Mouse (Mus musculus) heart, postnatal 0 days (tissue): ENCODE data around the gene Pip5kl1. TPM values are rescaled to one million over a fixed set of nuclear protein-coding genes. Genes with fewer than 3 reads are reported as not detected.

Source experiments
- ATAC-seq: fragments of 200-750 bp; cut with Nextera tagmentation; 2 replicates; pipeline ENCODE4 v1.8.0; 2017; ENCODE audit warnings: low read depth, moderate number of reproducible peaks, moderate library complexity; ENCODE audit not compliant: insufficient read depth
- DNase-seq: peaks from one replicate; pipeline ENCODE4 v3.0.0-alpha.2; 2016; ENCODE audit warnings: low spot score
- H3K27ac ChIP-seq: fragments of 300-500 bp; sonication (generic); 2 replicates; pipeline ENCODE4 v1.5.1; 2014; ENCODE audit warnings: low read depth, mild to moderate bottlenecking
- H3K27me3 ChIP-seq: fragments of 300-500 bp; sonication (generic); 2 replicates; pipeline ENCODE4 v1.6.1; 2014; ENCODE audit warnings: low read length, mixed read lengths; ENCODE audit not compliant: control insufficient read depth, insufficient read depth
- H3K36me3 ChIP-seq: fragments of 300-500 bp; sonication (generic); replicated peaks from 2 replicates; pipeline ENCODE4 v1.6.1; 2014; ENCODE audit warnings: low read length, mixed read lengths; ENCODE audit not compliant: control insufficient read depth, insufficient read depth
- H3K4me1 ChIP-seq: fragments of 300-500 bp; sonication (generic); 2 replicates; pipeline ENCODE4 v1.6.1; 2014; ENCODE audit warnings: antibody characterized with exemption; ENCODE audit not compliant: control insufficient read depth, insufficient read depth
- H3K4me2 ChIP-seq: fragments of 300-500 bp; sonication (generic); 2 replicates; pipeline ENCODE4 v1.6.1; 2014; ENCODE audit warnings: low read depth, mild to moderate bottlenecking, low read length, moderate library complexity
- H3K4me3 ChIP-seq: fragments of 300-500 bp; sonication (generic); 2 replicates; pipeline ENCODE4 v1.5.1; 2014; ENCODE audit warnings: low read depth, low read length
- H3K9ac ChIP-seq: fragments of 300-500 bp; sonication (generic); replicated peaks from 2 replicates; pipeline ENCODE4 v1.6.1; 2014; ENCODE audit warnings: low read depth, low read length, mixed read lengths
- H3K9me3 ChIP-seq: fragments of 300-500 bp; sonication (generic); replicated peaks from 2 replicates; pipeline ENCODE4 v1.6.1; 2016; ENCODE audit warnings: low read length; ENCODE audit not compliant: control insufficient read depth
- CTCF ChIP-seq: IDR thresholded peaks from 2 replicates; pipeline ENCODE4 v1.5.1; 2016; ENCODE audit warnings: antibody characterized with exemption, control low read depth, low read depth
- EP300 ChIP-seq: IDR thresholded peaks from 2 replicates; pipeline ENCODE4 v1.6.1; 2016; ENCODE audit warnings: antibody characterized with exemption, low read depth
- WGBS: fragments of 180-500 bp; shearing (Covaris S2); extraction: QIAGEN DNeasy Blood & Tissue Kit; methylation state at CpG from one replicate; pipeline ENCODE4 v1.1.7; 2014; 5-methylcytosine and 5-hydroxymethylcytosine counted together
- polyA plus RNA-seq: library from polyadenylated mRNA; unstranded; fragments of >200 nt; fragmentation: Nextera tagmentation; extraction: Ambion mirVana; gene quantifications from 2 replicates; pipeline ENCODE4 v1.2.1, GENCODE M21; 2015
- total RNA-seq: library from RNA; depleted of rRNA; stranded (reverse); fragments of >200 nt; gene quantifications from 2 replicates; pipeline ENCODE4 v1.2.3, GENCODE M21; 2014; ENCODE audit warnings: low replicate concordance

Pip5kl1 gene
- total and polyA plus RNA-seq, 2 experiments from 2014 or later: not detected

- Histone ChIP-seq H3K9ac (peak overlapping the region; percentile 35), H3K4me3 (no peak overlapping the region)
These were observed 46.3 kb downstream of the Pip5kl1 start for GRCm38 (mm10) chr2:32620682-32621516.

GRCm38 (mm10) chr2:32621517-32621859 lies 46.9 kb downstream of the Pip5kl1 start, which contains the start of gene Ak1:
Gene Ak1, plus strand, starts transcription at chr2:32621758.
- Histone ChIP-seq H3K4me1 (peaks cover 42% of the 10 kb centered on the region), H3K4me2 (peak within 1 kb of the TSS; percentile 36), H3K9ac (peak within 1 kb of the TSS; percentile 35), H3K4me3 (no peak within 1 kb of the TSS), H3K27ac (peak within 1 kb of the TSS; percentile 94), H3K36me3 (peaks cover 25% of the 10 kb centered on the region; the same call in 1 of the 2 replicates), H3K27me3 (no peaks in the 10 kb centered on the region), H3K9me3 (no peaks in the 10 kb centered on the region)
- ATAC-seq: no peak; the same call in 1 of the 2 replicates
- TF ChIP-seq EP300 (peak; percentile 24; the same call in 1 of the 2 replicates), CTCF (no peak)
- 9% methylated on average over 7 of the region's 7 CpGs for WGBS
- no peak for DNase-seq

More at GRCm38 (mm10) chr2:32620682-32621516, 46.3 kb downstream of the Pip5kl1 start:
- Histone ChIP-seq H3K4me2 (peak overlapping the region; percentile 36), H3K4me1 (peaks cover 42% of the 10 kb centered on the region), H3K36me3 (peaks cover 25% of the 10 kb centered on the region; the same call in 1 of the 2 replicates), H3K27me3 (no peaks in the 10 kb centered on the region), H3K9me3 (no peaks in the 10 kb centered on the region), H3K27ac (peak overlapping the region; percentile 94)
- peak; percentile 98 for DNase-seq
- TF ChIP-seq EP300 (peak; percentile 99), CTCF (no peak)
- ATAC-seq: peak; percentile 80
- 11% methylated on average over 4 of the region's 4 CpGs for WGBS

- DNase-seq (no peak), ATAC-seq (no peak)
- H3K4me2 ChIP-seq: no peak overlapping the region
- no peaks in the 10 kb centered on the region for H3K9me3 ChIP-seq
- H3K36me3 ChIP-seq: 0 out of 2 replicates have a peak, but pooled peaks cover 1% of the 10 kb centered on the region
- TF ChIP-seq CTCF: no peak
- no peak for TF ChIP-seq EP300
- WGBS: 74% methylated on average over 5 of the region's 5 CpGs
- H3K27ac ChIP-seq: peak overlapping the region; percentile 98
- no peak overlapping the region for H3K4me3 ChIP-seq
- H3K4me1 ChIP-seq: peaks cover 60% of the 10 kb centered on the region
- no peak overlapping the region for H3K9ac ChIP-seq
- no peaks in the 10 kb centered on the region for H3K27me3 ChIP-seq
These were observed 49.6 kb downstream of the Pip5kl1 start for GRCm38 (mm10) chr2:32624111-32624748.

GRCm38 (mm10) chr2:32625212-32625872 lies 50.7 kb downstream of the Pip5kl1 start:
- Histone ChIP-seq H3K4me1 (peaks cover 56% of the 10 kb centered on the region), H3K4me3 (peak overlapping the region; percentile 42), H3K9ac (peak overlapping the region; percentile 69), H3K4me2 (peak overlapping the region; percentile 65), H3K36me3 (0 out of 2 replicates have a peak, but pooled peaks cover 4% of the 10 kb centered on the region), H3K9me3 (no peaks in the 10 kb centered on the region), H3K27me3 (no peaks in the 10 kb centered on the region), H3K27ac (peak overlapping the region; percentile 98)
- no peak for TF ChIP-seq EP300
- peak; percentile 9; the same call in 1 of the 2 replicates for TF ChIP-seq CTCF
- WGBS: 7% methylated on average over 13 of the region's 13 CpGs
- ATAC-seq (peak; percentile 59), DNase-seq (peak; percentile 90)

GRCm38 (mm10) chr2:32625873-32626694 lies 51.5 kb downstream of the Pip5kl1 start:
- TF ChIP-seq EP300 (peak; percentile 31; the same call in 1 of the 2 replicates), CTCF (no peak)
- H3K36me3 ChIP-seq: peaks cover 7% of the 10 kb centered on the region; the same call in 1 of the 2 replicates
- H3K27me3 ChIP-seq: no peaks in the 10 kb centered on the region
- peak; percentile 88 for DNase-seq
- peak overlapping the region; percentile 65 for H3K4me2 ChIP-seq
- WGBS: 14% methylated on average over 5 of the region's 5 CpGs
- peak; percentile 73 for ATAC-seq
- H3K4me3 ChIP-seq: peak overlapping the region; percentile 42
- no peaks in the 10 kb centered on the region for H3K9me3 ChIP-seq
- H3K9ac ChIP-seq: peak overlapping the region; percentile 69
- peaks cover 48% of the 10 kb centered on the region for H3K4me1 ChIP-seq
- peak overlapping the region; percentile 98 for H3K27ac ChIP-seq
